Mouse (Mus musculus): ENCODE measurements at regions not wholly inside any gene's neighbourhood (a gene's known extent, or its start where the extent isn't known, plus 50 kb on each side); places are given as distances from the start of the nearest gene placed in this dataset.

GRCm38 (mm10) chr12:90946528-90946918, 208.3 kb upstream of the Dio2 start:
- no peak for DNase-seq

DNA sequence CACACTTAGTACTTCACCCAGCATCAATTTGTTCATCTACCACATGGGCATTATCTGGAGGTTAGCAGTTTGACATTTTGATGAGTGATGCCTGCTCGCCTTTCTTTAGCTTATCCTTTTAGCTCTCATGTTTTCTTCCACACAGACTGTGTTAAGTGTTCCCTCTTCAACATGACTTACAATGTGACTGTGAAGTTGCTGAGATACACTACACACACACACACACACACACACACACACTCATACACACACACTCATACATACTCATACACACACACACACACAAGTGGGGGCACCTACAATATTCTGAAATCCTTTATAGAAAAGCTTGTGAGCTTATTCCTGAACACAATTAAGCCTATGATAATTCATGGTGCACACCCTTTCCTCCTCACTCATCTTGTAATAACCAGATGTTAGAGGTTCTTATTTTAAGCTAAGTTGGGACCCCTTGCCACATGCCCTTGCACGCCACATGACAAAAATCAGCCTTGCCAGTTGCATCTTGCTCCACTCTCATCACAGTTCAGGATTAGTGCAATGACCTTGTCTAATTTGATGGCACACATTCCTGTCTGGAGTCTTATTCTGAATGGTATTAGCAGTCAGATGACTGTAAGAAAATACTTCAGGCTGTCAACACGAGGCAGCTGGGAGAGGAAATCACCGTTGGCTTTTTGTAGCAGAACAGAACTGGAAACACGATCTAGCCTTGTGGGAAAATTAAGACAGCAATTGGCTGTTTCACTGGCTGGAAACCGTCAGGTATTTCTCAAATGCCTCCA, 207.7 kb upstream of the Dio2 start:
- no peak for DNase-seq

DNA sequence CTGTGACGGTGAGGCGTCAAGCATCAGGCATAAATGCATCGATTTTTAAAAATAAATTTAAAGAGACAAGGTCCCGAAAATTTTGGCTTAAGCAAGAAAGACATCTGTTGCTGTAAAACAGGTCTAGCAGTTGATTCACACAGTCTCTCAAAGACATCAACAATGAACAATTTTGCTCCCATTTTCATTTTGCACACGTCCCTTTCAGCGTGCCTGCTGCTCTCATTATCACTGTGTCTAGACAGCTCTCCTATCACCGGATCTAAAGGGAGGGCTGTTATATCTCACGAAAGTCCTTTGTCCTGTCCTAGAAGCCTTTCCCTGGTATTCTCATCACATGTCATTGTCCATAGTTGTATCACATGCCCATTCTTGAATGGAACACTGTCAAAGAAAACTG, 194.4 kb upstream of the Dio2 start:
- DNase-seq: peak in 1 of 2 experiments; percentile 17

GRCm38 (mm10) chr12:90932201-90932600, 194.0 kb upstream of the Dio2 start:
- peak; percentile 79 to 84 for DNase-seq

DNA sequence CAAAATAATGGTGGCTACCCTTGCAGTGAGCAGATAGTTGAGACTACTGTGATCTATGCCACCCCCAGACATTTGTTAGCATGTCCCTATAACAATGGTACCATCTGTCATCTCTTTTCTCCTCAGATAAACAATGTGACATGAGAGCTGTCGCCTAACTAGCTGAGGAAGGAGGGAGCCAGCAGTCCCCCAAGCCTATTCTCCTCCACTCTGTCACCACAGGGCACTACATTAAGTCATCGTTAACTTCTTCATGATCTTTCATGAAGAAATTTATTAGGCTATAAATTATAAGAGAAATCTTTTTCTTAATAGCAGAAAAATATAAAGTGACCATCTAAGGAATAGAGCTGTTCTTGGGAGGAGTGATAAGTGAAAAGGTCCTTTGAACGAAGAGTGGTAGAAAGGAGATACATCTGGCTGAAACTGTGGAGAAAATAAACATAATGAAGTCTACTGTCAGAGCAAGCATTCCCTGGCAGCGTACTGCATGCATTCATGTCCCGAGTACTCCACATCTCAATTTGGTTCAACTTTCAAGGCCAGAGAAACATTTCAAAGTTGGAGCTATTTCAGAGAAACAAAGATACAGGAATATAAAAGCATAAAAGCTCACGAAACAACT, 192.0 kb upstream of the Dio2 start:
- no peak for DNase-seq

DNA sequence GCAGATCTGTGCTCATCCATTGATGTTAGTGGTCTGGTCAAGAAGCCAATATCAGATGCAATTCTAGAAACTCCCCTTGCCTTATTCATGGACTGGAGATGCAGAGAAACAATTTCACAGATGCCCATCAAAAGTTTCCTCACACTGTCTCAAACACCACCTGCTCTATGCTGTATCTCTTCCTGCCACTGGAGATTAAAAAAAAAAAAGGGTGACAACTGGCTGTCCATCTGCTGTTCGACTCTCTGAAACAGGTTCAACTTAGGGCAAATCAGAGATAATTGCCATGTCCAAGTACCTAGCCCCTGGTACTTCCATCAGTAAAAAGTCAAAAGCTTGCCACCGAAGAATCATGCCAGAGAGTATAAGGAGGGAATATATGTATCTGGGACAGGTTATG, 185.4 kb upstream of the Dio2 start:
- no peak for DNase-seq

GRCm38 (mm10) chr12:90923148-90923547, 184.9 kb upstream of the Dio2 start:
- DNase-seq: no peak

DNA sequence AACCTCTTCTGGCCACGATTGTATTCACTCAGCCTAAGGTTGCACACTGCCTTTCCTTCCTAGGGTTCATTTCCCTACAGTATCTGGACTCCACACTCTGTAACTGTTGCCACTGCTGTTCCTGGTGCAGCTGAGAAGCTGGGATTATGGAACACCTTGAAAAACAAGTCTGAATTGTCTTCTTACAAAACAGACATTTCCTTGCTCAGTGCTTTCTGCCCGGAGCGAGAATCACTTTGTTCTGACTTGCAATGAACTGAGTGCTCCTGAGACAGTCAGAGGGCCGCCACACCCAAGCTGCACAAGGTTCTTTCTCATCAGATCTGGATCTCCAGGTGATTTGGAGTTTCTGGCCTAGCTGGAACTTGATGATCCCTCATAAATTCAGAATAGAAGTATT, 183.0 kb upstream of the Dio2 start:
- no peak for DNase-seq

DNA sequence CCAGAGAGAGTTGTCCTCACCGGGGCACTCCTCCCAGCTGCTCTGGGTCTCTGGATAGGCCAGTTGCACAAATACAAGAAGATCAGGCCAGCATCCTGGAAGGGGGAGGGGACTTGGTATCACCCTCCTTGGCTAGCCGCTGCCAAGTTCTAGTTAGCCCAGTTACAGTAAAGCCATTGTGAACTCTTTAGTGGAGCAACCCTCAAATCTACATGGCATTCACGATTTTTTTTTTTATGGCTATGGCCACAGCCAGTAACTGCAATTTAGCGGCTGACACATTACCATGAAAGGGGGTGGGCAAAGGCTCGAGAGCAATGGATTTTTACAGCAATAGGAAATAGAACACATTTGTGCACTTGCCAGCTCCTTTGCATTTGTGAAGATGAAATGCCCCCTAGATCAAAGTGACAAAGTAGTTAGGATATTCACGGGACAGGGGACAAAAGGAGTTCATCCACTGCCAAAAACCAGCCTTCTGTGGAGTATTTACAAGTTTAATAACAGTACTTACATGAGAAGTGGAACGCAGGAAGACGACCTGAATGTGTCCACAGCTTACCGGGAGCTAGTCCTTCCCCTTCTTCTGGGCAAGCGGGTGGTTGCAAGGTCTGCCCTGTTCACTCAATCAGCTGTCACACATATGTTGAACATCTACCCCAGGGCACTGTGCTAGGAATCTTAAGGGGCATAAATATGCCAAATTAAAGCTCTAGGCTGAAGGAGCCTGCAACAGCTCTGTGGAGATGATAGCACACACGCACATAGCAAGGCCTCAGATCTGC, 177.9 kb upstream of the Dio2 start:
- peak in 1 of 2 experiments; percentile 20 for DNase-seq

DNA sequence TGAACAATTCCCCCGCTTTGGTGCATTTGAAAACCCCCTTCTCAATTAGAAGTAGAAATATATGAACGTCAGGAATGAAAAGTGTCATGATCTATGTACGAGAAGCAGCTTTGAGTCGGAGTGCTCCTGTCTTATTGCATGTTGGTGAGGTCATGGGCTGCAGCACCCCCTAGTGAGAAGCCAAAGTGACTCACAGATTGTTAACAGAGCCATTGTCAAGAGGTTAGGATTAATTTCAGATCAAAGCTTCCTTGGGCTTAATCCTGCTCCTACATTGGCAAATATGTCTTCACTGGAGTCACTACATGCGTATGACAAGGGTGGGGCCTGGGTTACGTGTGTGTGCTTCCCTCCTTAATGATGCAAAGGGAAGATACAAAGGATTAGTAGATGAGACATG, 165.8 kb upstream of the Dio2 start:
- DNase-seq: peak in 1 of 2 experiments; percentile 30

DNA sequence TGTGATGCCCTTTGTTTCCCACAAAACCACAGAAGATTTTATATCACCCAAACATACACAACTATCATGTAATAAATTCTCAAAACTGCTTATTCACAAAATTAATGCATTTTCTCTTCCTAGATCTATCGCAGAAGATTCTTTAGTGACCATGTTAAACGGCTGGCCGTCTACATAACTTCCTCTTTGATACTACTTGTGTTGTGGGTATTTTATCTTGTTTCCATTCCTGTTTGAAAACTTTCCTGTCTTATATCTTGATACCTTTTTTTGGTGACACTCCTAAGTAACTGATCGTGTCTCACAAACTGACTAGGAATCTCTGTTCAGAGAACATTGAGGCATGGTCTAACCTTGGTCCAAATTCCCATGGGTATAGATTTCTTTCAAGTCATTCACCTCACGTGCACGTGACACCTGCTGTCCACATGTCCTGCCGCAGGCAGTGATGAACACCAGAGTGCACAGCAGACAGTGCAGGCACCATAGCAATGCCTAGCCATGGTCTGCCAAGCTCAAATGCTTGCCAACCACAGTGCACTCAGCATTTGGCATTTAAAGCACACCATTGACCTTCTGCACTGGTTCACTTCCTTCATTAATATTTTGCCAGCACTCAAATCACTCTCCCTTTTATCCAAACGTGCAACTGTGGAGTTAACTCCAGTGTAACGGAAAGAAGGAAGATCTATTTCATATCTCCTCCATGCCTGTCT, 155.6 kb upstream of the Dio2 start:
- no peak for DNase-seq

DNA sequence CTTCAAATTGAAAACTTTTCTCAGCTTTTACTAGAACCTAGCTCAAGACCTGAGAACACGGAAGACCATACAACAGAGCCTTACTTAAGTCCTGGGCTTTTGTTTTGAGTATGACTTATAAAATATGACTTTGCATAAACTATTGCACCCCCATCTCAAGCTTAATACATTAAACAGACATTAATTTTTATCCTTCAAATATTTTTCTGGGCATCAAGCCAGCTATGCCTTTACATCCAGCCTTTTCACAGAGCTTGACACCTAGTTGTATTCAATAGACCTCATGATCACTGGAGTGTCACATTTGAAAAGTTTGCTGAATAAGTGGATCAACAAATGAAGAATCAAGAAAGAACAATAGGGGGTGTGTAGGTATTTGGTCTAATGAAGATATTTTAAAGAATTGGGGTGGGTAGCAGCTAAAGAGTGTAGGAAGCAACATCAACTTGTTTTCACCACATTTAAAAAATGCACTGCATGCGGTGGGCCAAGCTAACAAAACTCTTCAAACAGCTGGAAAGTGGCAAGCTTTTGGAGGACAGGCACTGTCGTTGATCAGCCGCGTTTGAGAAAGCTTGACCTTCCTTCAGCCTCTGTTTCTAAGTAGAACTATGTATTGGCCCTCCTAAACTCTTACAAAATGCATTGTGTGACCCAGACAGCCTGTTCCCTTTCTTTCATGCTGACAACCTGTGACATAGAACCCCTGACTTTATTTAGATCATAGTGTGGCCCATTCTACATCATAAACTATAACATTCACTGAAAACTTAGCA, 138.2 kb upstream of the Dio2 start:
- no peak for DNase-seq

GRCm38 (mm10) chr12:90874840-90875239, 136.6 kb upstream of the Dio2 start:
- no peak for DNase-seq

GRCm38 (mm10) chr12:90873959-90874358, 135.7 kb upstream of the Dio2 start:
- no peak for DNase-seq

GRCm38 (mm10) chr12:90866597-90866996, 128.4 kb upstream of the Dio2 start:
- no peak for DNase-seq

- no peak for DNase-seq
Observed at GRCm38 (mm10) chr12:90862632-90863031, 124.4 kb upstream of the Dio2 start.

GRCm38 (mm10) chr12:90857746-90858145, 119.5 kb upstream of the Dio2 start:
- DNase-seq: no peak

DNA sequence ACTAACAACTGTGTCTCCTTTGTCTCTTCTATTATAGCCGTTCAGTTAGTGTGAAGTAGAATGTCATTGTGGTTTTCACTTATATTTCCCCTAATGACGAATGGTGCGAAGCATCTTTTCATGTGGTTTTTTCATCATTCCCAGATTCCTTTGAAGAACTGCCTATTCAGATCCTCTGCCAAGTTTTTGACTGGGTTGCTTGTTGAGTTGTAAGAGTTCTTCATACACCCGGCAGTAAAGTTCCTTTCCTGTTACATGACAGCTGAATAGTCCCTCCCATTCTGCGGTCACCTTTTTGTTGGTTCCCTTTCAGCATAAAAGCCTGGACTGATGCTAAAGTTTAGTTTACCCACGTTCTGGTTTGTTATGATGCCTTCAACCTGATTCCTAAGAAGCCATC, 72.4 kb upstream of the Dio2 start:
- DNase-seq: no peak

DNA sequence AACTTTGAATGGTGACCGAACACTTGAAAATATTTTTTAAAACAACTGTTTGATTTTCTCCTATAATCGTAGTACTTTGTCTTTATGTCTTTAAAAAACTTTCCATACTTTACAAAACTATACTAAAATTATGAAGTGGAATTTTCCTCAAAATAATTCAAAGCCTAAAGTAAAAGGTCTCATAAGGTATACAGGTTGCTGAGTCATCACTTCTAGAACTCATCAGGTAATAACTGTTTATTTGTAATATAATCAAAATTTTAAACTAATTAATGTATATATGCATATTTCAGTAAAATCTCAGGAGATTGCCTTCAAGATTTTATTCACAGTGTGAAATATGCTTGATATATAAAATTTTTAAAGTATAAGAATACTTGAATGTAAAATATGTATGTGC, 52.3 kb upstream of the Dio2 start:
- no peak for DNase-seq

Data from cerebellum, postnatal 25 days (tissue).